Mouse (Mus musculus): Measurements from ENCODE around the gene Ptch2.

DNA sequence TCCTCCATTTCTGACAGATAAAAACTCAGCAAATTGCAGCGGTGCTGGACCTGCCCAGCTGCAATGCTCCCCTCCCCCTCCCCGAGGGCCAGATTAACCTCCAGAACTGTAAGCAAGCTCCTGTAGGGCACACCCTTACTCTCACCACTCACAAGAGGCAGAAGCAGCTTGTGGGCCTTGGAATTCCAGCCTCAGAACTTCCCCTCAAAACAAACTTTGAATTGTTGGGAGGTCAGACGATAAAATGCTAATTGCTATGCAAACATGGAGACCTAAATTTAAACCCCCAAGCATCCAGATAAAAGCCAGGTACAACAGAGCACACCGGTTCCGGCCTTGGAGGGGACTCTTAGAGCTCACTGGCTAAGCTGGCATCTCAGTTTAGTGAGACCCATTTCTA is 56.8 kb downstream of the Ptch2 start:
- no peak for TF ChIP-seq CTCF (IDR thresholded peaks at IDR 0.05; ENCODE audit: low read depth, low read length)
- TF ChIP-seq POLR2A (IDR thresholded peaks at IDR 0.05; ENCODE audit: insufficient read depth, low read length), result no peak
- TF ChIP-seq EP300 (IDR thresholded peaks at IDR 0.05; ENCODE audit: insufficient read depth, low read depth, low read length), result peak; percentile 91

Measured in ES-Bruce4 (cell line).